Mouse (Mus musculus) Muller cell, postnatal 12 days (primary cell): ENCODE measurements at regions not wholly inside any gene's neighbourhood (a gene's known extent, or its start where the extent isn't known, plus 50 kb on each side); places are given as distances from the start of the nearest gene placed in this dataset.

Experiments
- DNase-seq: peaks from one replicate; pipeline ENCODE4 v3.0.0-alpha.2; 2015; ENCODE audit errors: inconsistent ontology term

DNA sequence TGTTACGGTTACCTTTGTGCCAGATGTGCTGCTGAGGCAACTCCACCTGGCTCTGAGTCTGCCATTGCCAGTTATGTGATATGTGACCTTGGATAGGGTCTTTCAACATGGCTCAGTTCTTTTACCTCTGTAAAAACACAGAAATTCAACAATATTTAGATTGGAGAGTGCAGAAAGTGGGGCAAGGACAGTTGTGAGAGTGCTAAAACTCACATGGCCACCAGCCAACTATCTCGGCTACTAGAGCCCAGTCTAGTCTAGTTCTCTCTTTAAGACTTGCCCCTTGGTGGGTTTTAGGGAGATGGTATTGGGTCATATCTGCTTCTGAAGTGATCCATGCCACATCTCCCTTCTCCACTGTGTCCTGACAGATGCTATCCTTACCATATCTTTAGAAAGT, 233.0 kb downstream of the Phf14 start:
- DNase-seq: no peak

DNA sequence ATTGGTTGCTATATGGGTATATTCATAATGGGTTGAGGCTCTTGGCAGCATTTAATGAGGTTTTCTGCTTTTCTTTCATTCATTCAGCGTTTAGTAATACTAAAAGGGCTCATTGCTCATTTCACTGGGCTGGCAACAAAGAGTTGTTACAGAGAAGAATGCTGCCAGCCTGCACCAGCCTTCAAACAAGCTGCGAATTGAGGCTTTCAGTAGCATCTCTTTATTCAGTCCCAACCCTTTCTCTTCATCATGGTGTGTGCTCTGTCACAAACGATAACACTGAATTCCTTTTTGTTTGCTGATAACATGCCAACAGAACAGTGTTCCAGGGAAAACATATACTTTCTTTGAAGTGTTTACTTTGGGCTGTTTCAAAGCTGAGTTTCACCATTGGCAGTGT, 237.6 kb downstream of the Phf14 start:
- peak; percentile 33 for DNase-seq

DNA sequence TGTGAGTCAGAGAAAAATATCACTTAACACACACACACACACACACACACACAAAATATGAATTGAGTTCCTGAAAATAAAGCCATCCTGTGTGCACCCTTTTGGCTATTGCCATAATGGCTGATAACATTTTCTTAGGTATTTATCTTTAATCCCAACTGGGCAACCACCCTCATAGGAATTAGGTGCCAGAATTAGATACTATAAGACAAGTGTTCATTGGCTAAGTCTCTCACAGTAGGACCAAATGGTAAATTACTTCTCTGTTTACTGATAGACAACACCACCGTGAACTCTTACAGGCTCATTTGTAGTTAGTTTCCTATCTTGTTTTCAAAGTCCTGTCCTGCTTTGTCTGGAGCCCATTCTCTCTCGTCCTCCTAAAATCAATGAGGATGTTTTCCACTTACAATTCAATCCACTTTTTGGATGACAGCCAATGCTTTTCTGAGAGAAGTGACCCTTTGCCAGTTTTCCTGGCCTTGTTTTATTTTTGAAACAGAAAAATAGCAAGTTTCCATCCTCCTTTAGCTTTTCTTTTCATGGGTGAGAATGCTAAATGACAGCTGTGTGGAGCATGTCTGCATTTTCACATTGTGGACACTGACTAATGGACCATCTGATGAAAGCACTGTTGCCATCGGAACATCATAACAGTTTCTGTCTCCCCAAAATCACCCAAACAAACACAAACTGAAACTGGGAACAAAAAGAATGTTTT, 243.2 kb downstream of the Phf14 start:
- DNase-seq: peak; percentile 40

DNA sequence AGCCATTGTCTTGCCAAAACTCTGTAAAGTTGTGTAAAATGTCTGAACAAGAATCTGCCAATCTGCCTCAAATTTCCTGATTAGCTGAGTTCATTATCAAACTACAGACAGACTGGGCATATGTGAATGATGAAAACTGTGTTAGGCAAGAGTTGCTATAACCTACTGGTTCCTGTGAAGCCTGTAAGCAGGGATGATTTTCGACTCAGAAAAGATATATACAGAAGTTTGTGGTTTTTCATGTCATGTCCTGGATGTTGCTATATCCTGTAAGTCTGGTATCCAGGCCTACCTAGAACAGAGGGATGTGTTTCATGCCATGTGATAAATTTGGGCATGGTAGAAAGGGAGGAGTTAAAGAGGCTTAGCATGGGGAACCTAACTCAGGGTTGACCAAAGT, 256.4 kb downstream of the Phf14 start:
- DNase-seq: no peak

DNA sequence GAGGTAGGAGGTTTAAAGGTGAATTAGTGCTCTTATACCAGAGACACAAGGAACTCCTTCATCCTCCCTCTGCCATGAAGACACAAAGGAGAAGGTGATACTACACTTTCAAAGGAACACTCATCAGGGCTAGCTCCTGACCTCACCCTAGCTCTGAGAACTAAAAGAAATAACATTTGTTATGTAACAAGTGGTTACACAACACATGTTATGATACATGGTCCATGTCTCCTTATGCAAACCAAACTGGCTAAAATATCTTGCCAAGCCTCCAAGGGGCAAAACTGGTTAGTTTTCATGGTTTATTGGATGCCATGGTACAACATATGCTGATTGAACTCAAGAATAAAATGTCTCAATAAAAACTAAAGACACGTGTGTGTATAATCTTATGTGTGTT, 260.9 kb downstream of the Phf14 start:
- DNase-seq: no peak

DNA sequence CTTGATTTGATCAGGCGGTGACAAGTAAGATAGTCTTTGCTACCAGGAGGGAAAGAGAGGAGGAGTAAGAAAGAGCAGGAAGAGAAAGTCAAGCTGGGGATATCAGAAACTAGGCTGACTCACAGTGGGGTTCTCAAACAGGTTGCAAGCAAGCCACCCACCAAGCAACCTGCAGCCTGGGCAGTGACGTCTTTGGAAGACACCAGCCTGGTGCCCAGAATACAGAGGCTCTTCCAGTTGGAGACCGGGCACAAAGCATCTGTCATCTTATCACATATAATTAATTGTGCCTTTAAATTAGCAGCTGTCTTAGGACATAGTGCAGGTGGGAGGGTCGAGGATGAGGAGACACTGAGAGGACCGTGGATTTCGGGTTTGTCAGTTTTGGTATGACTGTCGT, 261.8 kb downstream of the Phf14 start:
- DNase-seq: no peak

DNA sequence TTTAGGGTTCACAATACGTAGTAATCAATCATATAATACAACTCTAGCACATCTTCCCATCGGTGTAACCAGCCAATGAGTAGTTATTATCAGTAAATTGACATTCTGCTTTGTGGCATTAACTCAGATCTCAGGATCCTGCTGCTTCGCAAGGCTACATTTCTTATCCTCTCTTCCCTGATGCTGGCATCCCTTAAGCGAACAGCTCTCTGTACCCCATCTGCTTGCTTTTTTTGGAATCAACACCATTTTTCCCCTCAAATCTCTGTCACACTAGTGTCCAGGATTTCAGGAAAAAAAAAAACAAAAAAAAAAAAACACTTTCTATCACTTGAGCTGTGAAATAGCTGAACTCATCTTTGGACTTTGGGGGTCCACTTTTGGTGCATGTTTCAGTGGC, 263.1 kb downstream of the Phf14 start:
- DNase-seq: no peak

DNA sequence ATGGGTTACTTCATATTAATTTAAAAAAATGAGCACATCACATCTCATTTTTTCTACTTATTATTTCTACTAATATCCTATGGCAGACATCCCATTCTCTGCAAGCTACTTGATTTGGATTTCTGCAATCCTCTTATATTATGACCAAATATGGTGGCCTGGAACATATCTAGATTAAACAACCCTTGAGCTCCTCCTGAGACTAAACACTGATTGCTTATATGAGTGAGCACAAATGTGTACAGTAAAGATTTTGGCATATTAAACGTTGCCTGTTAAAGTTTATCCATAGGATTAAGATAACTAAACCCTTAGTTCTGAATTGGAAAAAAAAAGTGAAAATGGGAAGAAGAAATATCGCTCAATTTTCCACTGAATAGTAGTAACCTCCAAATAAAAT, 263.6 kb downstream of the Phf14 start:
- DNase-seq: no peak

DNA sequence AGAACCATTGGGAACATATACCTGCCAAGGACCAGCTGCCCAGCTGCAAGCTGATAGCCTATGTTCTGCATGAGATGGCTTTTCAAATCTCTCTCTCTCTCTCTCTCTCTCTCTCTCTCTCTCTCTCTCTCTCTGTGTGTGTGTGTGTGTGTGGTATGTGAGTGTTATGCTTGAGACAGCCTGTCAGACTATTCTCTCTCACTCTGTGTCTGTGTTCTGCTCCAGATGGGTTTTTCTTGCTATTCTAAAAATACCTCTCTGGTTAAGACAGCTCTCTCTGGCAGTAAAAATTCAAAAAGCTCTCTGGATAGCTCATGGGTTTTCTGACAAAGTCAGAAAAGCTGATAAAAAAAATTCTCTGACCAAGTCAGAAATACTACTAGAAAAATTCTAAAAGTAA, 270.4 kb downstream of the Phf14 start:
- no peak for DNase-seq

DNA sequence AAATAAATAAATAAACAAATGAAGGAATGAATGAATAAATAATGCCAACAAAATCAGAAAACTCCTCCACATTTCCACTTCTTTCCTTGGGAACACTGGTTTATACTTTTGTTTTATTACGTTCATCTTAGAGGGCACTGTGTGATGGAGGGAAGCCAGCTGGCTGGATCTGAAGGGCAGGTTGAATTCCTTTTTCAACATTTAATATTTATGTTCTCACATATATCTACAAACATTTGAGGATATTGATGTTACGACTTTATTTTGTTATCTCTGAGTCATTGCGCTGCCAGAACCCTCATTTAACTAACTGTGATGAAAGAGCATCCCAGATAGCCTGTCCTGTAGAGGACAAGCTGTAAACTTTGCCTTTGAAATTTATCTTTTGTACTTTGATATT, 273.3 kb downstream of the Phf14 start:
- DNase-seq: no peak

DNA sequence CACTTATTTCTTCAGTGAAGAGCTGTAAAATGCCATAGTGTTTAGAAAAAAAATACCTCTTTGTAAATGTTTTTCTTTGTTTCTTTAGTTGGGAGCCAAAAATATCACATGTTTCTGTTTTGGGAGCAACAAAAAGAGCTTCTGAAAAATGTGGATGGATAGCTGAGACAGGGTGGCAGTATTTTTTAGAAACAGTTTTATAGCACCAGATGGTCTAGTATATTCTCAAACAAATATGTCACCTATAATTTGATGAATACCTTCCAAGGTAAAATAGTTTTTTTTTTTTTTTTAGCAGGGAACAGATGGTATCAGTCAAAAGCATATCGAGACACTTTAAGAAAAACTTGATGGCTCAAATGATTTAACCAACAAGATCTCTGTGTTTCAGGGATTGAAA, 302.6 kb downstream of the Phf14 start:
- no peak for DNase-seq

DNA sequence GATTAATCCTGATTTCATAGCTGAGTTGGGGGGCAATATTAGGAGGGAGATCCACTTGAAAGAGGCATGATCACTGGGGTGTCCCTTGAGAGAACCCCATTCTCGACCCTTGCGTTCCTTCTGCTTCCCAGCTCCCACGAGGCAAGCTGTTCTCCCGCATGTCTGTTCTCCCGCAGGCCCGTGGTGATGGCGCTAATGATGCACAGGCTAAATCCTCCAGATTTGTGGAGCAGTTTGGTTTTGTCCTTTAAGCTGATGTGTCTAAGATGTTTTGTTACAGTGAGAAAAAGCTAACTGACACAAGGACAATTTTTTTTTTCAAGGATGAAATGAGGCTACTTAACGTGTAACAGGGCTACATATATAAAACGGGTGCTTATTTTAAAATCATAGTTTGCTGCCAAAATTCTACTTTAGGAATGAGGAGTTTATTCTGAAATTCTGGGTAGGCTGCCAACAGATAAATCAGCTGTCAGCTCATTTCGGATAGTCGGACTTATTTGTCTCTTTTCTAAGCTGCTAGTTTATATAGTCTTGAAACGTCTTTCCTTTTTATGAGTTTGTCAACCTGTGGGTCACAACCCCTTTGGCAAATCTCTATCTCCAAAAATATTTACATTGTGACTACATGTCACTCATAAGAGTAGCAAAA, 307.0 kb downstream of the Phf14 start:
- DNase-seq: no peak

DNA sequence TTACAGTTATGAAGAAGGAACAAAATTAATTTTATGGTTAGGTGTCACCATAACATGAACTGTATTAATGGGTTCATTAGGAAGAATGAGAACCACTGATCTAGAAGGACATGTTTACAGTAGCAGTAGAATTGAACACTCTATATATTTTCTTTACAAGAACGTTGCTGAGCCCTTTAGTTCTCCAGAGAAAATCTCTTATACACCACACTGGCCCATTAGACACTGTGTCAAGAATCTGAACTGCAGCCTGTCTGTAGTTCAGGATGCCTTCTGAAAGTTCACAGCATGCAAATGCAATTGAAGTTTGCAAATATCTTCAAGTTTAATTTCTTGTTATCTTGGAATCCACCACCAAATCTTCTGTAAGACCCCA, 307.6 kb downstream of the Phf14 start:
- DNase-seq: no peak

DNA sequence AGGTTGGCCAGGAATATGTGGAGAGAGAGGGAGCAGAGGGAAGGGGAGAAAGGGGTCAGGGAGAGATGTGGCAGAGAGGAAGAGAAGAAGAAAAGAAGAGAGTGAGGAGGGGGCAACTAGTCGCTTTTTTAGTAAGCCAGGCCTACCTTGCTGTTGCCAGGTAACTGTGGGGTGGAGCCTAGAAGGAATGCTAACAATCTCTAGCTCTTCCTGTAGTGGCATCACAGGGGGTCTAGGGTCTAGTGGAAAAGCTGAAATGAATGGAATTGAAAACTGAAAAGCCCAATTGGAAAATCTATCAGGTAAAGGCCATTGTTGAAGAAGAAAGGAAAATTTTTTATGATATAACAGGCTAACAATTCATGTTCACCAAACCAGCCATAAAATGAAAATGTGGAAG, 336.5 kb downstream of the Phf14 start:
- no peak for DNase-seq

DNA sequence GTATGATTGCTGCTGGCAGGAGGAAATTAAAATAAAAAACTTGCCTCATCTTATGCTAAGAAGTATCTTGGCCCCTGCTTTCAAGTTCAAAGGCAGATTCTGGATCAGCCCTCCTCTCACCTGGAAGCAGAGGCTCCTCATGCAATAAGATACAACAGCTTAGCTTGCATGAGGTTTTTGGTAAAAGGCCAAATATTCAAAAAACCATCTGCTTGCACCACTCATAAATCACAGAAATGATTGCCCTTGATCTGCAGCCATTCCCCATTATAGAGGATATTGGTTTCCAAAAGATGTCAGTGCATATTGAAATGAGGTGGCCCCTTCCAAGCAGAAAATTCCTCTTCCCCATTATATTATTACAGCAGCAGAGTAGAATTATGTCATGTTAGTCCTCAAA, 340.4 kb downstream of the Phf14 start:
- DNase-seq: no peak

DNA sequence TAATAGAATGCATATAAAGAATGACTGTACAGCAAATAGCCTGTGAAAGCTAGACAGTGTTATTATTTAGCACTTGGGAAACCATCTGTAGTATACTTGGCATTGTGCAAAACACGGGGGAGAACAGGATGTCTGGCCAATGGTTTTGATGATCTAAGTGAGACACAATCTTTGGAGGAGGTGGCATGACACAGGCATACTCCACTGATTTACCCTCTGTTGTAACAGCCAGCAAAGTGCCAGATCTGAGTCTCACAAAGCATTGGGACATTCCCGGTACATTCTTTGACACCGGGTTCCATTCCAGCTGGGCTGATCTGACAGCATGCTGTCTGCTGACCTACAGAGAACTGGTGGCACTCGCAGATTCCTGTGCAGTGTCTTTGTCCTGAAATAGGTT, 341.0 kb downstream of the Phf14 start:
- peak; percentile 94 for DNase-seq

DNA sequence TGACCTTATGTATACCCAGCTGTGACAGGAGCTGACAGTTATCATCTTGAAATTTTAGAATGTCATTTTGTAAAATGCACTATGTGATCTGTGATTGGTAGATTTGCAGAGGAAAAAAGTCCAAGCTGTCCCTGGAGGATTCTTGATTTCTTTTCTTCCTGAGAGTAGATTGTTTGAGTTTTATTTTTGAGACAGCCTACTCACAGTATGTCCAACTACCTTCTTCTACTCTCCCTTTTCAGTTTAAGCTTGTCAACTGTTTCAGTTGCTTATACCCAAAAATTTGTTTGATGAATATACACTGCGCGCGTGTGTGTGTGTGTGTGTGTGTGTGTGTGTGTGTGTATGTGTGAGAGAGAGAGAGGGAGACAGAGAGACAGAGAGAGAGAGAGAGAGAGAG, 346.9 kb downstream of the Phf14 start:
- no peak for DNase-seq

DNA sequence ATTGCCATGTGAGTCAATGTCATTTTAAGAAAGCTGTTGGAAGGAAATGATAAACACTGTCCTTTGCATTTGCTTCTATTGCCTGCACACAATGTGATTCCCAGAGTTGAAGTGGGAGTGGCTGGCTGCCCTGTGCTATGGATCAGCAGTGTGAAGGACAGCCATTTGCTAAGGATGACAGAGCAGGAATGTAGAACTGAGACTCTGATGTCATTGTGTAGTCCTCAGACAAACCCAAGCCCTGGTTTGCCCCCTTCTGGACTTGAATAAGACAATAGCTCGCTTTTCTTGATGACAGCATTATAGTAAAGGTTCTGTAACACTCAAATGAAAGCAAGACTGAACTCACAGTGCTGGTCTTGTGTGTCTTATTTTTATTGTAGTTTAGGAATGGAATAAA, 347.8 kb downstream of the Phf14 start:
- no peak for DNase-seq

DNA sequence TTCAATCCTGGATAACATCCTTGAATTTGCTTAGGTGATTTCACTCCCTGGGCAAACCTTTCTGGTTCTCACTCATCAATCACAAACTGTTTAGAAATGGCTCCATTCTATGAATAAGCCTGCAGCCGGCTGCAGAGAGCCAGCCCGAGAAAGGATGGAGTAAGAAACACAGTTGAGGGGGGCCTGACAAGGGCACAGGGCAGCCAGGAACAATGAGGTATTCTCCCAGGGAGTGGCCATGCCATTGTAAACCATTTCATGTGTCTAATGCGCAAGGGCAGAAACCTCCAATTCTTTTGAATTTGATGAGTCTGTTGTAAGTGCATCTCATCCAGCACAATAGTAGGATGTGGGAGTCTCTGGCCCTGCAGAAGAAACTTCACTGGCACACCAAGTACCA, 350.7 kb downstream of the Phf14 start:
- DNase-seq: no peak

DNA sequence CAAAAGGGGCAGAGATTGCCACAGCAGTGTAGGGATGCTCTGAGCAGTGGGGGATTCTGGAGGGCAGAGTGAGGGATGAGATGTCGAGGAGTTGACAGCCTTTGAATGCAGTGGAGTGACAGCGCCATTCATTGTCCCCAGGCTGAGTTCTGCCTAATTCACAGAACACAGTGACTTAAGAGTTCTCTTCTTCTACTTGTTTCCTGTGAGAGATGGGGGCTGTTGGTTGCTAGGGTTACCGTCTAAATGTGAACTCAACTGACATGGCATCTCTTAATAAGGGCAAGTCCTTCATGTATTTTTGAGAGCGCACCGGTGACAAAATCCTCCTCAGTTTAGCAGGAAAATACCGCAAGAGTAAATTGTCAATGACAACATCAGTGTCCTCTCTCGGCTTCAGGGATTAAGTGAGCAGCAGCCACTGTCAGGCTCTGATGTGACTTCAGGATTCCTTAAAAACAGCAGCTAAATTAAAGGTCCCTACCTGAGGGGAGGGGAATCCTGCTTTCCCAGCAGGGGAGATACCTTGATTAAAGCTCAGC, 351.4 kb downstream of the Phf14 start:
- DNase-seq: no peak

DNA sequence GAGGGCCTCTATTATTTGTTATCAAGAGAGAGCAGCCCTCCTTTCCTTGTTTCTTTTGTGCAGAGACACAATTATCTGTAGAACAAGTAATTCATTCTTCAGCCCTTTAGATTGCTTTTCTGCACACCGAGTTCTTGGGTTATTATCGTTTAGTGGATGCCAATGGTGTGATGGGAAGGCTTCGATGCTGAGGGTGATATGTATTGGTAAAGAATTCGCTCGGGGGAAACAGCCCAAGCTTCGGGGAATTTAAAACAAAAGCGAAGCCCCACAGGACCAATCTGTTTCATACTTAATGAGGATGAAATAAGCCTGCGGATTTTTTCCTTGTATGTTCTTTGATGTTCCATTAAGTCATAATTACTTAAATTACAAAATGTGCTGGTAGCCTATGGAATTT, 352.0 kb downstream of the Phf14 start:
- DNase-seq: peak; percentile 36

DNA sequence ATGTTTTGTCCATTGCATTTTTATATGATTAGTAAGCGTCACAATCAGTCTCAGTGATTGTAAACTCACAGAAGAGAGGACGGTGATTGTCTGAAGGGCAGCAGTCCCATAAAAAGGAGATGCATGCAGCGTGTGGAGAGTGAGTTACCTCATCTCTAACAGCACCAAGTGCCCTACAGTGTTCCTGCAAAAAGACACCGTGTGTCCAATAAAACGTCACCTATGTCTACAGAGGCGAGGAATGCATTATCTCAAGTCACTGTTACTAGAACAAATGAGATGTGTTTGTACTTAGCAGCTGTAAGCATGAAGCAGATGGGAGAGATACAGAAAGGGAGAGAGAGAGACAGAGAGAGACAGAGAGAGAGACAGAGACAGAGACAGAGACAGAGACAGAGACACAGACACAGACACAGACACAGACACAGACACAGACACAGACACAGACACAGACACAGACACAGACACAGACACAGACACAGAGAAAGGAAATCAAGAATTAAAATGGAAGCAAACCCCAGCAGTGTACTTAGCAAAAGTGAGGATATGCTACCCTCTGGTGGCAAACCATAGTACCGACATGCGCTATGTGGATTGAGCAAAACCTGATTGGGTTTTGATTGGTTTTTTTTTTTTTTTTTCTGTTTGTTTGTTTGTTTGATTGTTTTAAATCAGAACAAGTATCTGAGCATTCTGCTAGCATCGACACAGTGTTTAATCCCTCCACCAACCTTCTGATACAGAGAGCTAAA, 352.9 kb downstream of the Phf14 start:
- DNase-seq: peak; percentile 51
